Mouse (Mus musculus) macrophage (primary cell): Measurements from ENCODE around the gene Gm10309. TPM values are rescaled to one million over a fixed set of nuclear protein-coding genes. Genes with fewer than 3 reads are reported as not detected.
"Not testable (repeated sequence)": the region's sequence is repeated elsewhere in the genome, so short reads cannot be mapped to it uniquely, and the experiment has no call there.

Experiments used
- H3K27ac ChIP-seq: fragments of 350-480 bp; formaldehyde crosslinking; 2 replicates; pipeline ENCODE4 v1.9.0; 2021
- H3K36me3 ChIP-seq: fragments of 350-480 bp; formaldehyde crosslinking; 2 replicates; pipeline ENCODE4 v1.9.0; 2021; ENCODE audit errors: inconsistent target
- H3K4me3 ChIP-seq: fragments of 350-480 bp; formaldehyde crosslinking; 2 replicates; pipeline ENCODE4 v1.9.0; 2021; ENCODE audit errors: inconsistent target
- H3K79me2 ChIP-seq: fragments of 350-480 bp; formaldehyde crosslinking; 2 replicates; pipeline ENCODE4 v1.9.0; 2021; ENCODE audit errors: inconsistent target
- WGBS: methylation state at CpG from one replicate; pipeline ENCODE4 v1.1.7; 2026; ENCODE audit warnings: inconsistent platforms; ENCODE audit not compliant: missing documents; 5-methylcytosine and 5-hydroxymethylcytosine counted together
- polyA plus RNA-seq: library from polyadenylated mRNA; stranded (reverse); fragments of 250-400 nt; gene quantifications from 3 replicates; pipeline ENCODE4 v1.2.4, GENCODE M21; 2018; ENCODE audit warnings: inconsistent platforms

Gene Gm10309
- polyA plus RNA-seq, 1 experiment from 2014 or later, result not detected

- WGBS, result 95% methylated on average over 4 of the region's 4 CpGs
- Histone ChIP-seq H3K27ac (no peak overlapping the region), H3K36me3 (no peaks in the 10 kb centered on the region), H3K79me2 (no peaks in the 10 kb centered on the region), H3K4me3 (no peak overlapping the region)
Observed at GRCm38 (mm10) chr17:86497302-86497701, 7.7 kb downstream of the Gm10309 start.

DNA sequence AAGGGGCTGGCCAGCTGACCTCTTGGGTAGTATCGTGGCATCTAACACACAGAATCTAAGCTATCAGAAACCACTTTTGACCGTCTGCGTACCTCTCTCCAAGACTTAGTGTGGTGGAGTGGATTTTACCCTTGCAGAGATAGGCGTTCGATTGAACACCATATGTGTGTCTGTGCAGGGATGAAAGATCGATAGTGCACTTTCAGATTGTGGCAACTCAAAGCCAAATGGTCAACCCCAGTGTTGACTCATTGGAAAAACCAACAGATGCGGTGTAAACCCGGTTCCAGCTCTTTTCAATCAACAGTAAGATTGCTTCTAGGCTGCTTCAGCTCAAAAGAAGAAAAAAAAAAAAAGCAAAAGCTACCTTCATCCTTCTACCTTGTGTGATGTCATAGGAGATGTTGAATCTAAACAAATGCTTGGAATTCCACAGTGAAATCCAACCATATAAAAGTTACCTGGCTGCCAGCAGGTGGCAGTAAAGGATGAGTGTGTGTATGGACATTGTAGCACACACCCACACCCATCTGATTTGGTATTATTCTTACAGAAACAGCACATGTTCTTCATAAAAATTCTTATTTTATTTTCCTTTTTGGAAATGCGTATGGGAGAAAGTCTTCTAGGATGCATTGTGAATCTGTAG is 8.8 kb downstream of the Gm10309 start:
- Histone ChIP-seq H3K36me3 (no peaks in the 10 kb centered on the region), H3K4me3 (no peak overlapping the region), H3K27ac (no peak overlapping the region), H3K79me2 (no peaks in the 10 kb centered on the region)
- WGBS, result 97% methylated on average over 9 of the region's 9 CpGs

- 3% methylated on average over 6 of the region's 6 CpGs for WGBS
- H3K27ac ChIP-seq, result no peak overlapping the region
- no peaks in the 10 kb centered on the region for H3K79me2 ChIP-seq
- H3K4me3 ChIP-seq, result no peak overlapping the region
- H3K36me3 ChIP-seq, result no peaks in the 10 kb centered on the region
Observed at GRCm38 (mm10) chr17:86494895-86495294, 10.1 kb downstream of the Gm10309 start.

- Histone ChIP-seq H3K4me3 (no peak overlapping the region), H3K79me2 (no peaks in the 10 kb centered on the region), H3K36me3 (no peaks in the 10 kb centered on the region), H3K27ac (no peak overlapping the region)
- 74% methylated on average over 6 of the region's 6 CpGs for WGBS
Observed at GRCm38 (mm10) chr17:86494494-86494893, 10.5 kb downstream of the Gm10309 start.

DNA sequence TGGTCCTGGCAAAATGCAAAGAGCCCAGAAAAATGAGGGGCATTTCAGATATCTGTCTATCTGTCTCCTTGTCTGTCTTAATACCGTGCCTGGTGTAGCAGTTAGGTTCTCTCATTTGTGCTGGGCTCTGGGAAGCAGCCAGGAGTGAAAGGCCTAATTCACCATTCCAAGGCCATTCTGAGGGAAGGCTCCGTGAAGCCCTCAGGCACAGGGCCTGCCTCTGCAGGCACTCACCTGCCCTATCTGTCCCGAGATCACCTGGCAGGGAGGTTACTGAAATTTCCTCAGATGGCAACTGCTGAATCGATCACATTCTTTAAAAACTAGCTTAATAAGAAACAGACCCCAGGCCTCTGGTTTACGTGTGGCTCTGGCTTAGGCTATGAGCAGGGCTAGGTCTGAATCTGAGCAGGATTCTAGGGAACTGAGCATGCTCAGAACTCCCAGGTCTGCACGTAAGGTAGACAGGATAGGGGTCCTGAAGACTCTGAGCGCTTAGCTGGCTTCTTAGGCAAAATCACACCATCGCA is 11.1 kb downstream of the Gm10309 start:
- Histone ChIP-seq H3K27ac (no peak overlapping the region), H3K36me3 (no peaks in the 10 kb centered on the region), H3K79me2 (no peaks in the 10 kb centered on the region), H3K4me3 (no peak overlapping the region)
- 98% methylated on average over 8 of the region's 8 CpGs for WGBS

DNA sequence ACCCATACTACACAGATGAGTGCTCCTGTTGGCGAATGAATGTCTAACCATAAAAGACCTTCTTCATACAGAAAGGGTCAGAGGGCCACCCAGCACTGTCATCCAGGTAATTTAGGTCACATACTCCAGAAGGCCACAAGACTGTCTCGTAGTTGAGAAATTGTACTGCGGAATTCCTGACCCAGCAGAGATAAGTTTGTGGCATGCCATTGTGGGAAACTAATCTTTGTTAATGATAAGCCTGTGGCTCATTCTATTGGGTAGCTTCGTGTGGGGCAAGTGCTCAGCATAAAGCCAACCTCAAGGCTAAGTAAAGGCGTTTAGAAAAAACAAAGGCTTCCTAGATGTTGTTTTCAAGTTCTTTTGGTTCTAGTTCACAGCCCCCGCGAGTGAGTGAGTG is 12.7 kb downstream of the Gm10309 start:
- Histone ChIP-seq H3K36me3 (no peaks in the 10 kb centered on the region), H3K27ac (no peak overlapping the region), H3K4me3 (no peak overlapping the region), H3K79me2 (no peaks in the 10 kb centered on the region)
- 95% methylated on average over 7 of the region's 7 CpGs for WGBS

DNA sequence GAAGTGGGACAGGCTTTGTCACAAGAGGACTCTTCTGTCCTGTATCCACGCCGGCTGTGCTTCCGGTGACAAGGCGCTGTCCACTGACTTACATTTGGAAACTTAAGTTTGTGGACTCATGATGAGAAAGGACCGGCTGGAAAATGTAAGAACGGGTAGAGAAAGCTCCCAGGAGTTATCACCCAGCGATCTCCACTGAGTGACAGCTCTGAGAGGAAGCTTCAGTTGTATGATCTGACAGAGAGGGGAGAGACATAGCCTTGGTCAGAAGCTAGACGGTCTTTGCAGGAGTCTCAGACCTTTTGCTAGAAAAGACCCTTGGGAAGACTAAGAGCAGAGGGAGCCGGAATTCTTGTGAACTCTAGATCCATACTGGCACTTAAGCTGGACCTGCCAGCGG is 15.2 kb downstream of the Gm10309 start:
- H3K4me3 ChIP-seq, result no peak overlapping the region
- H3K36me3 ChIP-seq, result no peaks in the 10 kb centered on the region
- 93% methylated on average over 10 of the region's 10 CpGs for WGBS
- no peak overlapping the region for H3K27ac ChIP-seq
- H3K79me2 ChIP-seq, result no peaks in the 10 kb centered on the region

DNA sequence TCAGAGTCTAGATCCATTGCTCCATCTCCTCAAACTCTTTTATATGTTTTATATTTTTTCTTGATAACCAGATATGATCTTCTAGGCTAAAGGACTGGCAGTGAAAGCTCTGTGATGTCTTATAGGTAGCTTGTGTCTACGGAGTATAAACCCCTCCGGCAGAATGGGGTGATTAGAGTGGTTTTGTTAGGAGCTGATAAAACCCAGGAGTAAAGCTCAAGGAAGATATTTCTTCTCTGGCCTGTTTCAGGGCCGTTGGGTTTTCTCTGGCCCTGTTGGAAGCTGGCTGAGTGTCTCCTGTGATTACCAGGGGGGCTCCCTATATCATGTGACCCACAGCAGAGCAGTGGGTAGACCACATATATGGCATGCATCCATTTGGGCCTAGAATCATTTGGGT is 17.6 kb downstream of the Gm10309 start:
- no peaks in the 10 kb centered on the region for H3K36me3 ChIP-seq
- WGBS, result 86% methylated on average over 3 of the region's 3 CpGs

DNA sequence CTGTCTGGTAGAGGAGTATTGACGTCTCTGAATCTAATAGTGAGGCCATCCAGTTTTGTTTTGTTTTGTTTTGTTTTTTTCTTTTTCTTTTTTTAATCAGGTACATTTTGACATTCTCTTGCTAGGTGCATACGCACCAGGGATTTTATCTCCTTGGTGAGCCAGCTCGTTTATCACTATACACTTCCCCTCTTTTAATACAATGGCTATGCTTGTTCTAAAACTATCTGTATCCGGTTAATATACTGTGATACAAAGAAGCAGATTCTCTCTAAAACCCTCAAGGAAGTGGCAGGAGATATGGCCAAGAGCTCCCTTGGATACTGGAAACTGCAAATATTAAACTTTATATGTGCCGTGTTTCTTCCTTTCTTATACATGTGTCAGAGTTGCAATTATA is 18.4 kb downstream of the Gm10309 start:
- Histone ChIP-seq H3K36me3 (no peaks in the 10 kb centered on the region), H3K27ac (no peak overlapping the region), H3K79me2 (no peaks in the 10 kb centered on the region), H3K4me3 (no peak overlapping the region)
- 96% methylated on average over 5 of the region's 5 CpGs for WGBS

More for the DNA sequence above, 17.6 kb downstream of the Gm10309 start:
- no peak overlapping the region for H3K4me3 ChIP-seq
- H3K79me2 ChIP-seq, result no peaks in the 10 kb centered on the region
- no peak overlapping the region for H3K27ac ChIP-seq

DNA sequence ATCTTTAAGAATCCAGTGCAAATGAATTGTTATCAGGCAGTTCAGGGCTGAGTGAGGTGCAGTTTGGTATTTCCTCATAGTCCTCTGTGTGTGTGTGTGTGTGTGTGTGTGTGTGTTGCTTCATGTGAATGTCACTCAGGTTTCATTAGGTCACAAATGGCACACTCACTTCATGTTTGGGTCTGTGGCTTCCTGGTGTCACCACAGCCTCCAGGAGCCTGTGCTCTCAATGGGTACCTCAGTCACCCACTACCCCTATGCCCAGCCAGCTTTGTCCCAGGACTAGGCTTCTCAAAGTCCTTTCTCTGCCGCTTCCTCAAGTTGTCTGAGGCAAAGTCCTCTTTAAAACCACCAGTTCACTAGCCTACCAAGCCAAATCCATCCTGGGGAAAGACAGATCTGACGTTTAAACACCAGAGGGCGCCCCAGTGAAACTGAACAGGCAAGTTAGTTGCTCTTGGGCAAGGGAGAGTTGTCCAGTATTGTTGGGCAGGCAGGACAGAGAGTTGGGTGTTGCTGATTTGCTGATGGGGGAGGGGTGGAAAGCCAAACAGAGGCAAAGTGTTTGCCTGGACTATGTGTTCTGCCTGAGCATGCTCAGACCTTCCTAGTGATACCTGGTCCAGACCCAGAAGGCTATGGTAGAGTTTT is 20.8 kb downstream of the Gm10309 start:
- Histone ChIP-seq H3K36me3 (no peaks in the 10 kb centered on the region), H3K79me2 (no peaks in the 10 kb centered on the region), H3K27ac (no peak overlapping the region), H3K4me3 (no peak overlapping the region)
- WGBS, result 10% methylated on average over 3 of the region's 3 CpGs

DNA sequence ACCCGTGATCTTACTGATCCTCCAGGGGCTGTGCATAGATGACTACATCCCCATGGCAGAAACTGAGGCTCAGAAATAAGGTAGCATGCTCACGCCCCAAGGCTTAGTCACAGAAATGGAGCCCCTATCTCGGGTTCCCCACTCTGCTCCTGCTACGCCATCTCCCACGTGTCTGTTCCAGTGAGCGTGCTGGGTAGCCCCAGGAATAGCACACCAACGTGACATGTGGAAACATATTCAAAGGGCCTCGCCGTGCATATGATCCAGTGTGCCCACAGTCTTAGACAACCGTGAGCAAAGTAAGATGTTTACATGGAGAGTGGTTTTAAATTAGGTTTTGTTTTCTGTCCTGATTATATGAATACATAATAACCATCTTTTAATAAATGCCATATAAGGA is 22.4 kb downstream of the Gm10309 start:
- H3K79me2 ChIP-seq, result no peaks in the 10 kb centered on the region
- WGBS, result 89% methylated on average over 10 of the region's 10 CpGs
- no peak overlapping the region for H3K27ac ChIP-seq
- H3K4me3 ChIP-seq, result no peak overlapping the region
- H3K36me3 ChIP-seq, result no peaks in the 10 kb centered on the region

GRCm38 (mm10) chr17:86479406-86479805 is 25.6 kb downstream of the Gm10309 start:
- H3K36me3 ChIP-seq, result no peaks in the 10 kb centered on the region
- no peak overlapping the region for H3K4me3 ChIP-seq
- H3K27ac ChIP-seq, result no peak overlapping the region
- no peaks in the 10 kb centered on the region for H3K79me2 ChIP-seq
- 56% methylated on average over 10 of the region's 10 CpGs for WGBS

DNA sequence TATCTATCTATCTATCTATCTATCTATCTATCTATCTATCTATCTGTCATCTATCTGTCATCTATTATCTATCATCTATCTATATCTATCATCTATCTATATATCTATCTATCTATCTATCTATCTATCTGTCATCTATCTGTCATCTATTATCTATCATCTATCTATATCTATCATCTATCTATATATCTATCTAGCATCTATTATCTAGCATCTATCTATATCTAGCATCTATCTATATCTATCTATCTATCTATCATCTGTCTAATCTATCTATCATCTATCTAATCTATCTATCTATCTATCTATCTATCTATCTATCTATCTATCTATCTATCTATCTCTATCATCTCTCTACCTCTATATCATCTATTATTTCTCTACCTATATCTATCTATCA is 27.6 kb downstream of the Gm10309 start:
- H3K4me3 ChIP-seq, H3K27ac ChIP-seq, H3K79me2 ChIP-seq, H3K36me3 ChIP-seq: not testable (repeated sequence)

- WGBS, result 91% methylated on average over 10 of the region's 10 CpGs
- H3K36me3 ChIP-seq, result no peaks in the 10 kb centered on the region
- no peak overlapping the region for H3K4me3 ChIP-seq
- no peaks in the 10 kb centered on the region for H3K79me2 ChIP-seq
- no peak overlapping the region for H3K27ac ChIP-seq
Observed at GRCm38 (mm10) chr17:86476674-86477073, 28.4 kb downstream of the Gm10309 start.

GRCm38 (mm10) chr17:86471684-86472083 is 33.3 kb downstream of the Gm10309 start:
- Histone ChIP-seq H3K36me3 (no peaks in the 10 kb centered on the region), H3K4me3 (no peak overlapping the region), H3K27ac (no peak overlapping the region), H3K79me2 (no peaks in the 10 kb centered on the region)
- WGBS, result 73% methylated on average over 5 of the region's 5 CpGs
